Mouse (Mus musculus) ES-Bruce4 (cell line): ENCODE data around the gene Adam15. TPM values are rescaled to one million over a fixed set of nuclear protein-coding genes. Genes with fewer than 3 reads are reported as not detected.

Source experiments
- H3K27ac ChIP-seq: 2 replicates; pipeline ENCODE4 v1.5.1; 2012; ENCODE audit warnings: low read length, inconsistent platforms; ENCODE audit not compliant: insufficient read depth
- H3K27me3 ChIP-seq: 2 replicates; pipeline ENCODE4 v1.6.1; 2012; ENCODE audit warnings: mild to moderate bottlenecking, low read length, inconsistent platforms; ENCODE audit not compliant: control insufficient read depth, poor library complexity, insufficient read depth, severe bottlenecking
- H3K36me3 ChIP-seq: 2 replicates; pipeline ENCODE4 v1.6.1; 2012; ENCODE audit warnings: inconsistent platforms, mild to moderate bottlenecking, low read length, moderate library complexity; ENCODE audit not compliant: control insufficient read depth, poor library complexity, insufficient read depth, severe bottlenecking
- H3K4me1 ChIP-seq: one replicate; pipeline ENCODE4 v1.8.1; 2011; ENCODE audit warnings: low read length; ENCODE audit not compliant: control insufficient read depth, insufficient read depth
- H3K4me3 ChIP-seq: 2 replicates; pipeline ENCODE4 v1.5.1; 2011; ENCODE audit warnings: low read depth, mild to moderate bottlenecking, low read length
- H3K9ac ChIP-seq: 2 replicates; pipeline ENCODE4 v1.6.1; 2012; ENCODE audit warnings: low read depth, mild to moderate bottlenecking, inconsistent platforms; ENCODE audit not compliant: poor library complexity, severe bottlenecking
- H3K9me3 ChIP-seq: replicated peaks from 2 replicates; pipeline ENCODE4 v1.6.1; 2012; ENCODE audit warnings: mild to moderate bottlenecking, low read length, inconsistent platforms; ENCODE audit not compliant: control insufficient read depth, poor library complexity, insufficient read depth, severe bottlenecking
- CTCF ChIP-seq: IDR thresholded peaks from one replicate; pipeline ENCODE4 v1.8.1; 2011; ENCODE audit warnings: low read depth, low read length
- EP300 ChIP-seq: IDR thresholded peaks from 2 replicates; pipeline ENCODE4 v1.6.1; 2011; ENCODE audit warnings: low read depth, low read length; ENCODE audit not compliant: insufficient read depth
- POLR2A ChIP-seq: IDR thresholded peaks from one replicate; pipeline ENCODE4 v1.8.1; 2011; ENCODE audit warnings: low read length; ENCODE audit not compliant: insufficient read depth
- polyA plus RNA-seq: library from polyadenylated mRNA; stranded (reverse); fragments of >200 nt; gene quantifications from 2 replicates; pipeline ENCODE4 v1.2.4, GENCODE M21; 2011; ENCODE audit warnings: low read depth; ENCODE audit not compliant: missing spikeins, insufficient read depth, insufficient read length

The Adam15 gene
- polyA plus RNA-seq, 1 experiment, result 25.2 TPM

DNA sequence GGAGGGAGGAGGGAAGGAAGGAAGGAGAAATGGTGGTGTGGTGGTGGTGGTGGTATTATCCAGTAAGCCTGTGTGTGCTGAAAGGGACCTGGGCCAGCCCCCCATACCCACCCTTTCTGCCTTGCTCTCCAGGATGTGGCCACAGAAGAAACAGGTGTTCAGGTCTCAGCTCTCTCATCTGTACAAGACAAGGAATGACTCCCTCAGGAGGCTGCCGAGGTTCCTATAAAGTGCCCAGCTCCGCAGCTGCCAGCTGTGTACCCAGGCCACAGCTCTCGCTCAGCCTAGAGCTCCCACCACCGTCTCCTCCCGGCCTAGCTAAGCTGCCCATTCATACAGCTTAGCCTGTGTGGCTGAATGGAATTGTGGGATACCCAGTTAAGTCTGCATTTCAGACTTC, 57.5 kb downstream of the Adam15 start:
- Histone ChIP-seq H3K9ac (no peak overlapping the region), H3K36me3 (no peaks in the 10 kb centered on the region), H3K27ac (no peak overlapping the region), H3K27me3 (no peaks in the 10 kb centered on the region), H3K4me3 (no peak overlapping the region), H3K9me3 (no peaks in the 10 kb centered on the region), H3K4me1 (no peaks in the 10 kb centered on the region)
- TF ChIP-seq EP300, result no peak
- no peak for TF ChIP-seq POLR2A
- no peak for TF ChIP-seq CTCF

GRCm38 (mm10) chr3:89291874-89292273, 57.9 kb downstream of the Adam15 start:
- no peak overlapping the region for H3K27ac ChIP-seq
- H3K4me1 ChIP-seq, result no peaks in the 10 kb centered on the region

More at GRCm38 (mm10) chr3:89291874-89292273, 57.9 kb downstream of the Adam15 start:
- no peaks in the 10 kb centered on the region for H3K9me3 ChIP-seq
- no peaks in the 10 kb centered on the region for H3K27me3 ChIP-seq
- H3K36me3 ChIP-seq, result no peaks in the 10 kb centered on the region
- H3K9ac ChIP-seq, result no peak overlapping the region
- H3K4me3 ChIP-seq, result no peak overlapping the region
- TF ChIP-seq CTCF (no peak), EP300 (no peak), POLR2A (no peak)

Other genes with a start within 250 kb of the Adam15 start
- gene Gm43738, start 248.9 kb downstream of the Adam15 start, polyA plus RNA-seq, result not detected in 2 replicates
- gene Fdps, start 248.0 kb downstream of the Adam15 start, polyA plus RNA-seq, result 260 and 266 TPM in 2 replicates
- 0.21 TPM in 1 of 2 replicates, not detected in the other for gene Pklr, start 213.9 kb downstream of the Adam15 start, polyA plus RNA-seq
- 2.2 and 4.7 TPM in 2 replicates for gene Hcn3, start 189.8 kb downstream of the Adam15 start, polyA plus RNA-seq
- gene Clk2, start 185.2 kb downstream of the Adam15 start, polyA plus RNA-seq, result 79.4 and 82.9 TPM in 2 replicates
- gene Scamp3, start 172.5 kb downstream of the Adam15 start, polyA plus RNA-seq, result 74.8 and 75.7 TPM in 2 replicates
- gene Fam189b, start 166.9 kb downstream of the Adam15 start, polyA plus RNA-seq, result 21.7 and 25.7 TPM in 2 replicates
- 31.5 and 32.6 TPM in 2 replicates for gene Gba, start 147.1 kb downstream of the Adam15 start, polyA plus RNA-seq
- 8.1 and 10.4 TPM in 2 replicates for gene Thbs3, start 134.8 kb downstream of the Adam15 start, polyA plus RNA-seq
- gene Mtx1, start 122.9 kb downstream of the Adam15 start, polyA plus RNA-seq, result 136 and 143 TPM in 2 replicates
- gene Muc1, start 120.9 kb downstream of the Adam15 start, polyA plus RNA-seq, result 1.5 and 1.6 TPM in 2 replicates
- 163 and 164 TPM in 2 replicates for gene Krtcap2, start 104.0 kb downstream of the Adam15 start, polyA plus RNA-seq
- gene Trim46, start 103.7 kb downstream of the Adam15 start, polyA plus RNA-seq, result 5.7 and 7.1 TPM in 2 replicates
- gene Dpm3, start 90.6 kb downstream of the Adam15 start, polyA plus RNA-seq, result 36.7 and 59.9 TPM in 2 replicates
- 34.5 and 35.7 TPM in 2 replicates for gene Slc50a1, start 79.4 kb downstream of the Adam15 start, polyA plus RNA-seq
- gene Efna1, start 68.9 kb downstream of the Adam15 start, polyA plus RNA-seq, result 8.3 and 11.0 TPM in 2 replicates
- gene Efna3, start 27.0 kb downstream of the Adam15 start, polyA plus RNA-seq, result 17.2 and 18.9 TPM in 2 replicates
- 14.6 and 16.7 TPM in 2 replicates for gene Efna4, start 12.0 kb downstream of the Adam15 start, polyA plus RNA-seq
- 0.25 and 0.29 TPM in 2 replicates for gene Dcst2, start 12.0 kb upstream of the Adam15 start, polyA plus RNA-seq
- not detected in 2 replicates for gene Dcst1, start 15.3 kb upstream of the Adam15 start, polyA plus RNA-seq
- 35.1 and 35.7 TPM in 2 replicates for gene Zbtb7b, start 44.8 kb upstream of the Adam15 start, polyA plus RNA-seq
- gene Lenep, start 52.8 kb upstream of the Adam15 start, polyA plus RNA-seq, result not detected in 2 replicates
- 16.5 and 25.1 TPM in 2 replicates for gene Flad1, start 61.9 kb upstream of the Adam15 start, polyA plus RNA-seq
- 290 and 304 TPM in 2 replicates for gene Cks1b, start 68.4 kb upstream of the Adam15 start, polyA plus RNA-seq
- gene Shc1, start 68.4 kb upstream of the Adam15 start, polyA plus RNA-seq, result 87.4 and 88.9 TPM in 2 replicates
- 41.7 and 43.3 TPM in 2 replicates for gene Pygo2, start 80.2 kb upstream of the Adam15 start, polyA plus RNA-seq
- 12.2 and 13.6 TPM in 2 replicates for gene Pbxip1, start 86.7 kb upstream of the Adam15 start, polyA plus RNA-seq
- 48.3 and 51.9 TPM in 2 replicates for gene Pmvk, start 104.5 kb upstream of the Adam15 start, polyA plus RNA-seq
- 0.93 and 1.0 TPM in 2 replicates for gene Kcnn3, start 170.2 kb upstream of the Adam15 start, polyA plus RNA-seq